Mouse (Mus musculus) hindbrain, postnatal 0 days (tissue): Measurements from ENCODE around the gene Ccdc62. TPM values are rescaled to one million over a fixed set of nuclear protein-coding genes. Genes with fewer than 3 reads are reported as not detected.
A peak's percentile ranks its signal among the peaks of the same experiment; 100 is the strongest.

Source experiments
- ATAC-seq: fragments of 200-750 bp; cut with Nextera tagmentation; 2 replicates; pipeline ENCODE4 v1.8.0; 2017; ENCODE audit warnings: mild to moderate bottlenecking, moderate TSS enrichment, moderate library complexity
- DNase-seq: peaks from one replicate; pipeline ENCODE4 v3.0.0-alpha.2; 2015; ENCODE audit warnings: low spot score
- H3K27ac ChIP-seq: fragments of 300-500 bp; sonication (generic); 2 replicates; pipeline ENCODE4 v1.5.1; 2014; ENCODE audit warnings: mild to moderate bottlenecking
- H3K27me3 ChIP-seq: fragments of 300-500 bp; sonication (generic); 2 replicates; pipeline ENCODE4 v1.6.1; 2014; ENCODE audit warnings: low read length, mixed read lengths; ENCODE audit not compliant: insufficient read depth
- H3K36me3 ChIP-seq: fragments of 300-500 bp; sonication (generic); 2 replicates; pipeline ENCODE4 v1.6.1; 2014; ENCODE audit warnings: low read length, mixed read lengths; ENCODE audit not compliant: insufficient read depth
- H3K4me1 ChIP-seq: fragments of 300-500 bp; sonication (generic); 2 replicates; pipeline ENCODE4 v1.6.1; 2014; ENCODE audit warnings: antibody characterized with exemption, low read length, mixed read lengths; ENCODE audit not compliant: insufficient read depth
- H3K4me2 ChIP-seq: fragments of 300-500 bp; sonication (generic); 2 replicates; pipeline ENCODE4 v1.6.1; 2014; ENCODE audit warnings: low read depth, mild to moderate bottlenecking, low read length, moderate library complexity, mixed read lengths
- H3K4me3 ChIP-seq: fragments of 300-500 bp; sonication (generic); 2 replicates; pipeline ENCODE4 v1.5.1; 2014; ENCODE audit warnings: low read length
- H3K9ac ChIP-seq: fragments of 300-500 bp; sonication (generic); replicated peaks from 2 replicates; pipeline ENCODE4 v1.6.1; 2014; ENCODE audit warnings: mild to moderate bottlenecking, low read length, moderate library complexity, mixed read lengths
- H3K9me3 ChIP-seq: fragments of 300-500 bp; sonication (generic); 2 replicates; pipeline ENCODE4 v1.6.1; 2016; ENCODE audit warnings: low read length, mixed read lengths
- CTCF ChIP-seq: IDR thresholded peaks from 2 replicates; pipeline ENCODE4 v1.5.1; 2016; ENCODE audit warnings: antibody characterized with exemption, control low read depth, low read depth
- WGBS: fragments of 180-500 bp; shearing (Covaris S2); extraction: QIAGEN DNeasy Blood & Tissue Kit; methylation state at CpG from one replicate; pipeline ENCODE4 v1.1.7; 2014; 5-methylcytosine and 5-hydroxymethylcytosine counted together
- microRNA-seq, 2 experiments: library from miRNA; unstranded; fragments of <30 nt; microRNA quantifications; one replicate each; pipeline ENCODE4; 2016
- polyA plus RNA-seq: library from polyadenylated mRNA; unstranded; fragments of >200 nt; fragmentation: Nextera tagmentation; extraction: Ambion mirVana; gene quantifications from 2 replicates; pipeline ENCODE4 v1.2.1, GENCODE M21; 2015
- total RNA-seq: library from RNA; depleted of rRNA; stranded (reverse); fragments of >200 nt; gene quantifications from 2 replicates; pipeline ENCODE4 v1.2.3, GENCODE M21; 2014; rRNA removed

Gene Ccdc62
- total and polyA plus RNA-seq, 2 experiments from 2014 or later = 1.1 to 5.5 TPM

- TF ChIP-seq CTCF = no peak
- no peak for ATAC-seq
Observed at GRCm38 (mm10) chr5:124015727-124016126, 85.2 kb downstream of the Ccdc62 start.

GRCm38 (mm10) chr5:124016291-124016821 lies 85.9 kb downstream of the Ccdc62 start:
- ATAC-seq (no peak), DNase-seq (no peak)
- WGBS = 63% methylated on average over 7 of the region's 7 CpGs
- H3K36me3 ChIP-seq = no peaks in the 10 kb centered on the region
- H3K27ac ChIP-seq = peak overlapping the region; percentile 36; the same call in 1 of the 2 replicates
- no peak overlapping the region for H3K4me3 ChIP-seq
- no peaks in the 10 kb centered on the region for H3K27me3 ChIP-seq
- H3K9ac ChIP-seq = no peak overlapping the region
- no peak overlapping the region for H3K4me2 ChIP-seq
- peaks cover 65% of the 10 kb centered on the region for H3K4me1 ChIP-seq
- H3K9me3 ChIP-seq = no peaks in the 10 kb centered on the region
- TF ChIP-seq CTCF = no peak

More at GRCm38 (mm10) chr5:124015727-124016126, 85.2 kb downstream of the Ccdc62 start:
- H3K27ac ChIP-seq = peak overlapping the region; percentile 38
- H3K36me3 ChIP-seq = no peaks in the 10 kb centered on the region
- H3K9ac ChIP-seq = no peak overlapping the region
- H3K27me3 ChIP-seq = no peaks in the 10 kb centered on the region
- peaks cover 68% of the 10 kb centered on the region for H3K4me1 ChIP-seq
- DNase-seq = no peak
- 58% methylated on average over 2 of the region's 2 CpGs for WGBS
- no peaks in the 10 kb centered on the region for H3K9me3 ChIP-seq
- H3K4me3 ChIP-seq = no peak overlapping the region
- H3K4me2 ChIP-seq = no peak overlapping the region

- Histone ChIP-seq H3K9ac (no peak overlapping the region), H3K4me2 (peak overlapping the region; percentile 31; the same call in 1 of the 2 replicates), H3K9me3 (no peaks in the 10 kb centered on the region), H3K4me1 (peaks cover 54% of the 10 kb centered on the region), H3K27ac (0 out of 2 replicates have a peak overlapping the region, but pooled peaks have one; percentile 27), H3K27me3 (no peaks in the 10 kb centered on the region), H3K36me3 (no peaks in the 10 kb centered on the region), H3K4me3 (no peak overlapping the region)
- no peak for DNase-seq
- WGBS = 55% methylated on average over 9 of the region's 9 CpGs
- no peak for ATAC-seq
- no peak for TF ChIP-seq CTCF
Observed at GRCm38 (mm10) chr5:124017941-124018340, 87.5 kb downstream of the Ccdc62 start.

- H3K27me3 ChIP-seq = no peaks in the 10 kb centered on the region
- H3K9me3 ChIP-seq = no peaks in the 10 kb centered on the region
- ATAC-seq (no peak), DNase-seq (no peak)
- no peaks in the 10 kb centered on the region for H3K36me3 ChIP-seq
- H3K27ac ChIP-seq = peak overlapping the region; percentile 60
- no peak overlapping the region for H3K9ac ChIP-seq
- no peak overlapping the region for H3K4me3 ChIP-seq
- peaks cover 48% of the 10 kb centered on the region for H3K4me1 ChIP-seq
- no peak for TF ChIP-seq CTCF
- no peak overlapping the region for H3K4me2 ChIP-seq
- WGBS = 62% methylated on average over 9 of the region's 9 CpGs
Observed at GRCm38 (mm10) chr5:124018651-124019050, 88.2 kb downstream of the Ccdc62 start.

Small RNAs within 50 kb of the gene (microRNA-seq; reads per million reads assigned to microRNA genes)
- 0 to 0.35 reads per million in 2 experiments for gene Mir7032

Other genes starting within 250 kb of the Ccdc62 start
- 47.3 and 58.0 TPM in 2 replicates for gene Clip1, start 246.1 kb upstream of the Ccdc62 start, total RNA-seq
- 68.6 and 71.6 TPM in 2 replicates for gene Clip1, start 246.1 kb upstream of the Ccdc62 start, polyA plus RNA-seq
- 23.9 and 26.5 TPM in 2 replicates for gene Zcchc8, start 209.6 kb upstream of the Ccdc62 start, total RNA-seq
- gene Zcchc8, start 209.6 kb upstream of the Ccdc62 start, polyA plus RNA-seq = 40.0 and 46.8 TPM in 2 replicates
- gene Rsrc2, start 181.3 kb upstream of the Ccdc62 start, total RNA-seq = 31.1 and 39.9 TPM in 2 replicates
- gene Rsrc2, start 181.3 kb upstream of the Ccdc62 start, polyA plus RNA-seq = 112 and 136 TPM in 2 replicates
- gene Kntc1, start 181.0 kb upstream of the Ccdc62 start, total RNA-seq = 7.1 and 23.1 TPM in 2 replicates
- gene Kntc1, start 181.0 kb upstream of the Ccdc62 start, polyA plus RNA-seq = 4.1 and 6.9 TPM in 2 replicates
- not detected in 2 replicates for gene Hcar2, start 65.2 kb upstream of the Ccdc62 start, total RNA-seq
- gene Hcar2, start 65.2 kb upstream of the Ccdc62 start, polyA plus RNA-seq = not detected in 2 replicates
- gene Hcar1, start 50.7 kb upstream of the Ccdc62 start, total RNA-seq = 0.83 and 1.4 TPM in 2 replicates
- 0.63 and 0.88 TPM in 2 replicates for gene Hcar1, start 50.7 kb upstream of the Ccdc62 start, polyA plus RNA-seq
- 12.7 and 16.7 TPM in 2 replicates for gene Denr, start 23.5 kb upstream of the Ccdc62 start, total RNA-seq
- 123 and 136 TPM in 2 replicates for gene Denr, start 23.5 kb upstream of the Ccdc62 start, polyA plus RNA-seq
- gene Gm43518, start 3.3 kb upstream of the Ccdc62 start, total RNA-seq = 0.37 TPM in 1 of 2 replicates, not detected in the other
- 2.2 and 3.2 TPM in 2 replicates for gene Gm43518, start 3.3 kb upstream of the Ccdc62 start, polyA plus RNA-seq
- gene Hip1r, start 42.9 kb downstream of the Ccdc62 start, total RNA-seq = 46.9 and 65.5 TPM in 2 replicates
- 32.6 and 33.9 TPM in 2 replicates for gene Hip1r, start 42.9 kb downstream of the Ccdc62 start, polyA plus RNA-seq
- gene Vps37b, start 101.6 kb downstream of the Ccdc62 start, total RNA-seq = 104 and 110 TPM in 2 replicates
- gene Vps37b, start 101.6 kb downstream of the Ccdc62 start, polyA plus RNA-seq = 94.0 and 95.1 TPM in 2 replicates
- gene Abcb9, start 165.1 kb downstream of the Ccdc62 start, total RNA-seq = 69.3 and 71.2 TPM in 2 replicates
- gene Abcb9, start 165.1 kb downstream of the Ccdc62 start, polyA plus RNA-seq = 30.8 and 34.5 TPM in 2 replicates
- 52.0 and 110 TPM in 2 replicates for gene Ogfod2, start 181.6 kb downstream of the Ccdc62 start, total RNA-seq
- gene Ogfod2, start 181.6 kb downstream of the Ccdc62 start, polyA plus RNA-seq = 36.0 and 38.2 TPM in 2 replicates
- gene Arl6ip4, start 185.4 kb downstream of the Ccdc62 start, total RNA-seq = 32.5 and 45.2 TPM in 2 replicates
- 115 and 121 TPM in 2 replicates for gene Arl6ip4, start 185.4 kb downstream of the Ccdc62 start, polyA plus RNA-seq